Mouse (Mus musculus) stomach, postnatal 0 days (tissue): ENCODE measurements around the gene Dcst2. TPM values are rescaled to one million over a fixed set of nuclear protein-coding genes. Genes with fewer than 3 reads are reported as not detected.

Source experiments
- ATAC-seq: fragments of 200-750 bp; cut with Nextera tagmentation; 2 replicates; pipeline ENCODE4 v1.8.0; 2017; ENCODE audit not compliant: low FRiP score, low TSS enrichment
- DNase-seq: peaks from one replicate; pipeline ENCODE4 v3.0.0-alpha.2; 2016; ENCODE audit warnings: low spot score
- H3K27ac ChIP-seq: fragments of 300-500 bp; sonication (generic); replicated peaks from 2 replicates; pipeline ENCODE4 v1.5.1; 2014; ENCODE audit warnings: mild to moderate bottlenecking, control low read depth
- H3K27me3 ChIP-seq: fragments of 300-500 bp; sonication (generic); 2 replicates; pipeline ENCODE4 v1.6.1; 2014; ENCODE audit warnings: low read length; ENCODE audit not compliant: control insufficient read depth, insufficient read depth
- H3K36me3 ChIP-seq: fragments of 300-500 bp; sonication (generic); 2 replicates; pipeline ENCODE4 v1.6.1; 2014; ENCODE audit warnings: low read length, mixed read lengths; ENCODE audit not compliant: control insufficient read depth, insufficient read depth
- H3K4me1 ChIP-seq: fragments of 300-500 bp; sonication (generic); replicated peaks from 2 replicates; pipeline ENCODE4 v1.6.1; 2014; ENCODE audit warnings: antibody characterized with exemption; ENCODE audit not compliant: control insufficient read depth, insufficient read depth
- H3K4me2 ChIP-seq: fragments of 300-500 bp; sonication (generic); replicated peaks from 2 replicates; pipeline ENCODE4 v1.6.1; 2014; ENCODE audit warnings: low read depth, mild to moderate bottlenecking, control low read depth, moderate library complexity
- H3K4me3 ChIP-seq: fragments of 300-500 bp; sonication (generic); 2 replicates; pipeline ENCODE4 v1.5.1; 2014; ENCODE audit warnings: low read depth, low read length, control low read depth
- H3K9ac ChIP-seq: fragments of 300-500 bp; sonication (generic); 2 replicates; pipeline ENCODE4 v1.6.1; 2014; ENCODE audit warnings: mild to moderate bottlenecking, low read length, control low read depth, mixed read lengths
- H3K9me3 ChIP-seq: fragments of 300-500 bp; sonication (generic); 2 replicates; pipeline ENCODE4 v1.6.1; 2016; ENCODE audit warnings: low read length; ENCODE audit not compliant: control insufficient read depth
- CTCF ChIP-seq: IDR thresholded peaks from 2 replicates; pipeline ENCODE4 v1.5.1; 2016; ENCODE audit warnings: antibody characterized with exemption, low read depth, mild to moderate bottlenecking, moderate library complexity
- EP300 ChIP-seq: optimal IDR thresholded peaks from 2 replicates; pipeline ENCODE3; 2016; ENCODE audit warnings: antibody characterized with exemption
- WGBS: fragments of 180-500 bp; shearing (Covaris S2); extraction: QIAGEN DNeasy Blood & Tissue Kit; methylation state at CpG from one replicate; pipeline ENCODE4 v1.1.7; 2014; 5-methylcytosine and 5-hydroxymethylcytosine counted together
- polyA plus RNA-seq: library from polyadenylated mRNA; unstranded; fragments of >200 nt; fragmentation: Nextera tagmentation; extraction: Ambion mirVana; gene quantifications from 2 replicates; pipeline ENCODE4 v1.2.1, GENCODE M21; 2015

Dcst2 gene
- polyA plus RNA-seq, 1 experiment from 2014 or later, result 0.33 TPM

GRCm38 (mm10) chr3:89396654-89397005 is 34.9 kb downstream of the Dcst2 start:
- H3K36me3 ChIP-seq, result no peaks in the 10 kb centered on the region
- no peaks in the 10 kb centered on the region for H3K27me3 ChIP-seq
- no peaks in the 10 kb centered on the region for H3K9me3 ChIP-seq
- 0 out of 2 replicates have a peak overlapping the region, but pooled peaks have one; percentile 97 for H3K27ac ChIP-seq
- H3K4me2 ChIP-seq, result peak overlapping the region; percentile 99
- H3K4me1 ChIP-seq, result peaks cover 3% of the 10 kb centered on the region; the same call in 1 of the 2 replicates
- TF ChIP-seq EP300 (no peak), CTCF (no peak)
- DNase-seq, result no peak
- no peak for ATAC-seq
- no peak overlapping the region for H3K9ac ChIP-seq
- peak overlapping the region; percentile 76 for H3K4me3 ChIP-seq
- WGBS, result 2% methylated on average over 4 of the region's 4 CpGs

GRCm38 (mm10) chr3:89401329-89401728 is 39.6 kb downstream of the Dcst2 start:
- Histone ChIP-seq H3K27ac (no peak overlapping the region), H3K27me3 (no peaks in the 10 kb centered on the region), H3K4me2 (no peak overlapping the region), H3K4me3 (no peak overlapping the region), H3K4me1 (peaks cover 3% of the 10 kb centered on the region; the same call in 1 of the 2 replicates), H3K9me3 (no peaks in the 10 kb centered on the region), H3K9ac (no peak overlapping the region), H3K36me3 (no peaks in the 10 kb centered on the region; the same call in 1 of the 2 replicates)
- TF ChIP-seq EP300, result no peak
- no peak for TF ChIP-seq CTCF
- WGBS, result 81% methylated on average over 7 of the region's 7 CpGs
- no peak for DNase-seq
- ATAC-seq, result no peak

- Histone ChIP-seq H3K4me2 (no peak within 1 kb of the TSS), H3K9me3 (no peaks in the 10 kb centered on the region), H3K27ac (no peak within 1 kb of the TSS), H3K9ac (no peak within 1 kb of the TSS), H3K4me3 (no peak within 1 kb of the TSS), H3K27me3 (no peaks in the 10 kb centered on the region), H3K4me1 (no peaks in the 10 kb centered on the region), H3K36me3 (peaks cover under 1% of the 10 kb centered on the region)
- TF ChIP-seq EP300, result no peak
- no peak for TF ChIP-seq CTCF
- 78% methylated on average over 5 of the region's 5 CpGs for WGBS
- no peak for DNase-seq
- no peak for ATAC-seq
Observed at GRCm38 (mm10) chr3:89402693-89403092, 40.9 kb downstream of the Dcst2 start, which contains the start of gene Lenep. Gene Lenep (minus strand): TSS chr3:89402793.

DNA sequence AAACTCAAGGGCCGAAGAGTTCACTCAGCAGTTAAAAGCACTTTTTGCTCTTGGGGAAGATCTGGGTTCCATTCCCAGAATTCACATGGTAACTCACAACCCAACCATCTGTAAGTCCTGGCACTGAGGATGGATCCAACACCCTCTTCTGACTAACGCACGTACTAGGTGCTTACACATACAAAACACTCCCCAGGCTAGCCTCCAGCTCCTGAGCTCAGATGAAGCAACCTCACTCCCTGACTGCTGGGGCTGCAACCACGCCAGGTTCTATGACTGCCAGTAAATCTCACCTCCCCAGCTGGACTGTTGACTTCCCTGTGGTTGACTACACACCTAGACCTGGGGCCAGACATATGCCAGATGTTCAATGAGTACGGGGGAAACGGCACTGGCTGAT is 45.1 kb downstream of the Dcst2 start:
- ATAC-seq (no peak), DNase-seq (no peak)
- Histone ChIP-seq H3K9me3 (no peaks in the 10 kb centered on the region), H3K36me3 (peaks cover 5% of the 10 kb centered on the region), H3K4me3 (no peak overlapping the region), H3K27me3 (no peaks in the 10 kb centered on the region), H3K9ac (no peak overlapping the region), H3K27ac (no peak overlapping the region), H3K4me1 (peaks cover 3% of the 10 kb centered on the region), H3K4me2 (no peak overlapping the region)
- no peak for TF ChIP-seq EP300
- no peak for TF ChIP-seq CTCF
- WGBS, result 84% methylated on average over 6 of the region's 6 CpGs

DNA sequence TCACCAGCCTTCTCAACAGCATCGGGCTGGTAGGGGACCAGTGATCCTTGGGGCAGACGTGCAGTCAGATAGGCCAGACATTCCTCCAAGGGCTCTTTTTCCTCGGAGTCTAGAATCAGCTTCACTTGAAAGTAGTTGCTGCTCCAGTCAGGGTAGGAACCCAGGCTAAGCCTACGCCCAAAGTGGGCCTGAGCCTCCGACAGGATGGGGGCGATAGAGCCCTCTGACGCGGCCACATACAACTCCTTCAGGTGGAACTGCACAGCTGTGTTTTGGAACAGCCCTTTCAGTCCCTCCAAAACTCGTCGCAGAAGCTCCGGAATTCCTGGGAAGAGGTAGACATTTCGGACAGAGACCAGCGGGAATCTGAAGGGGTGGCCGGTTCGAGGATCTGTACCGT is 46.7 kb downstream of the Dcst2 start:
- DNase-seq (no peak), ATAC-seq (no peak)
- no peak for TF ChIP-seq CTCF
- H3K9me3 ChIP-seq, result no peaks in the 10 kb centered on the region
- H3K4me2 ChIP-seq, result no peak overlapping the region
- H3K36me3 ChIP-seq, result peaks cover 5% of the 10 kb centered on the region
- H3K4me3 ChIP-seq, result no peak overlapping the region
- peaks cover 3% of the 10 kb centered on the region for H3K4me1 ChIP-seq
- H3K27me3 ChIP-seq, result no peaks in the 10 kb centered on the region
- no peak overlapping the region for H3K9ac ChIP-seq
- no peak overlapping the region for H3K27ac ChIP-seq
- WGBS, result 66% methylated on average over 16 of the region's 16 CpGs

GRCm38 (mm10) chr3:89409701-89410100 is 47.9 kb downstream of the Dcst2 start:
- no peak for ATAC-seq
- no peaks in the 10 kb centered on the region for H3K27me3 ChIP-seq
- no peak overlapping the region for H3K27ac ChIP-seq
- no peak for DNase-seq
- H3K4me2 ChIP-seq, result no peak overlapping the region
- no peaks in the 10 kb centered on the region for H3K9me3 ChIP-seq
- peaks cover 5% of the 10 kb centered on the region for H3K36me3 ChIP-seq
- 87% methylated on average over 3 of the region's 3 CpGs for WGBS
- peaks cover 3% of the 10 kb centered on the region for H3K4me1 ChIP-seq
- H3K9ac ChIP-seq, result no peak overlapping the region
- TF ChIP-seq CTCF (no peak), EP300 (no peak)
- H3K4me3 ChIP-seq, result no peak overlapping the region
